Mouse (Mus musculus) heart, postnatal 0 days (tissue): ENCODE results near the gene Lcp2. TPM values are rescaled to one million over a fixed set of nuclear protein-coding genes. Genes with fewer than 3 reads are reported as not detected.
A peak's percentile ranks its signal among the peaks of the same experiment; 100 is the strongest.

Experiments
- ATAC-seq: fragments of 200-750 bp; cut with Nextera tagmentation; 2 replicates; pipeline ENCODE4 v1.8.0; 2017; ENCODE audit warnings: low read depth, moderate number of reproducible peaks, moderate library complexity; ENCODE audit not compliant: insufficient read depth
- DNase-seq: peaks from one replicate; pipeline ENCODE4 v3.0.0-alpha.2; 2016; ENCODE audit warnings: low spot score
- H3K27ac ChIP-seq: fragments of 300-500 bp; sonication (generic); 2 replicates; pipeline ENCODE4 v1.5.1; 2014; ENCODE audit warnings: low read depth, mild to moderate bottlenecking
- H3K27me3 ChIP-seq: fragments of 300-500 bp; sonication (generic); 2 replicates; pipeline ENCODE4 v1.6.1; 2014; ENCODE audit warnings: low read length, mixed read lengths; ENCODE audit not compliant: control insufficient read depth, insufficient read depth
- H3K36me3 ChIP-seq: fragments of 300-500 bp; sonication (generic); replicated peaks from 2 replicates; pipeline ENCODE4 v1.6.1; 2014; ENCODE audit warnings: low read length, mixed read lengths; ENCODE audit not compliant: control insufficient read depth, insufficient read depth
- H3K4me1 ChIP-seq: fragments of 300-500 bp; sonication (generic); 2 replicates; pipeline ENCODE4 v1.6.1; 2014; ENCODE audit warnings: antibody characterized with exemption; ENCODE audit not compliant: control insufficient read depth, insufficient read depth
- H3K4me2 ChIP-seq: fragments of 300-500 bp; sonication (generic); 2 replicates; pipeline ENCODE4 v1.6.1; 2014; ENCODE audit warnings: low read depth, mild to moderate bottlenecking, low read length, moderate library complexity
- H3K4me3 ChIP-seq: fragments of 300-500 bp; sonication (generic); 2 replicates; pipeline ENCODE4 v1.5.1; 2014; ENCODE audit warnings: low read depth, low read length
- H3K9ac ChIP-seq: fragments of 300-500 bp; sonication (generic); replicated peaks from 2 replicates; pipeline ENCODE4 v1.6.1; 2014; ENCODE audit warnings: low read depth, low read length, mixed read lengths
- H3K9me3 ChIP-seq: fragments of 300-500 bp; sonication (generic); replicated peaks from 2 replicates; pipeline ENCODE4 v1.6.1; 2016; ENCODE audit warnings: low read length; ENCODE audit not compliant: control insufficient read depth
- CTCF ChIP-seq: IDR thresholded peaks from 2 replicates; pipeline ENCODE4 v1.5.1; 2016; ENCODE audit warnings: antibody characterized with exemption, control low read depth, low read depth
- EP300 ChIP-seq: IDR thresholded peaks from 2 replicates; pipeline ENCODE4 v1.6.1; 2016; ENCODE audit warnings: antibody characterized with exemption, low read depth
- WGBS: fragments of 180-500 bp; shearing (Covaris S2); extraction: QIAGEN DNeasy Blood & Tissue Kit; methylation state at CpG from one replicate; pipeline ENCODE4 v1.1.7; 2014; 5-methylcytosine and 5-hydroxymethylcytosine counted together
- polyA plus RNA-seq: library from polyadenylated mRNA; unstranded; fragments of >200 nt; fragmentation: Nextera tagmentation; extraction: Ambion mirVana; gene quantifications from 2 replicates; pipeline ENCODE4 v1.2.1, GENCODE M21; 2015
- total RNA-seq: library from RNA; depleted of rRNA; stranded (reverse); fragments of >200 nt; gene quantifications from 2 replicates; pipeline ENCODE4 v1.2.3, GENCODE M21; 2014; ENCODE audit warnings: low replicate concordance

Lcp2 gene
- total and polyA plus RNA-seq, 2 experiments from 2014 or later, result 0.08 to 0.63 TPM

DNA sequence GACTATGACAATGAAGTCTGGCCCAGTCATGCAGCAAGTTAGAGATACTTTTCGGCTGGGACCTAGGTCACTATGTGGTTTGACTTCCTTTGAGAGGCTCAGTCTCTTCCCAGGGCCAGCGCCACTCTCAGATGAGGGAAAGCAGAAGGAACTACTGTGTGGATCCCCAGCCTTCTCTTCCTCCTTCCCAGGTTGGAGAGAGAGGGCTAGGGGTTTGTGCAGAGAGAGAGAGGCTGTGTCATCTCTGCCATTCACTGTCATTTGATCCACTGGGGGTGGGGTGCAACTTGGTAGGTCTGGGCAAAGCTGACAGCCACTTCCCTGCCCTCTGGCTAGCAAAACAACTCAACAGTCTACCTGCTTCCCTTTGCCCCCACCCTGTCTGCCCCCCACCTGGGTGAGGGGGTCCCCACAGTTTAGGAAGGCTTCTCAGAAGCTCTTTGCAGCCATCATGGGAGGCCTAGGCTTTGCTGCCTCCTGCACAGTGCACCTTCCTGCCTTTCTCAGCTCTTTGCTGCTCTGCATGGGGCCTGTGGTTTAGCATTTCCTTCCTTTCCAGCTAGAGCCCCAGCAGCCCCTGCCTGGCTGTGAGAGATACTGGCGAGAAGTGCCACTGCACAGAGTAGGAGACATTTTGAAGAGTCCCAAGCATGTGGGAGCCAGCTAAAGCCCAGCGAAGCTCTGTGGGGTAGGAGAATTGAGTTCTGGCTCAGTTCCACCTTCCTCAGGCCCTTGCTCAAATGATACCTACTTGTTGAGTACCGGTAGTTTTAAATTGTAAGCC is 17.2 kb downstream of the Lcp2 start:
- Histone ChIP-seq H3K4me2 (no peak overlapping the region), H3K27ac (peak overlapping the region; percentile 37; the same call in 1 of the 2 replicates), H3K27me3 (no peaks in the 10 kb centered on the region), H3K9ac (no peak overlapping the region), H3K4me1 (no peaks in the 10 kb centered on the region), H3K9me3 (no peaks in the 10 kb centered on the region), H3K36me3 (no peaks in the 10 kb centered on the region), H3K4me3 (no peak overlapping the region)
- no peak for TF ChIP-seq CTCF
- TF ChIP-seq EP300, result no peak
- no peak for ATAC-seq
- DNase-seq, result no peak
- WGBS, result 44% methylated on average over 5 of the region's 5 CpGs

DNA sequence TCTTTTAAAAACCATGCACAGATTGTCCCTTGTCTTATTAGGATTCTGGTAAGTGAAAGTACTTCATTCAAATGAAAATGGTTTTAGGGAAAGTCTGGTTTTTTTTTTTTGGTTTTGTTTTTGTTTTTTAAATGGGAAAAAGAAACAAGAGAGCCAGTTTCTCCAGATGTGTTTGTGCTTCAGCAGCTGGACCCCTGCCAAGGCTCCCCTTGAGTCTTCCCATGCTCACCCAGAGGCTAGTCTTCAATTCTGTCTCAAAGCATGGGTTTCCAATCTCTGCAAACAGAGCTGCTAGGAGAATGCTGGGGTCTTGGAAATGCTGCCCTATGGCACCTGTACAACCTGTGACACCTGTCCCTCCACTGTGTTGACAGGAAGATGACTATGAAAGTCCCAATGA is 23.9 kb downstream of the Lcp2 start:
- no peaks in the 10 kb centered on the region for H3K36me3 ChIP-seq
- DNase-seq (no peak), ATAC-seq (no peak)
- H3K4me2 ChIP-seq, result no peak overlapping the region
- 0 out of 2 replicates have a peak, but pooled peaks cover 3% of the 10 kb centered on the region for H3K27me3 ChIP-seq
- no peak overlapping the region for H3K9ac ChIP-seq
- H3K9me3 ChIP-seq, result no peaks in the 10 kb centered on the region
- no peaks in the 10 kb centered on the region for H3K4me1 ChIP-seq
- H3K4me3 ChIP-seq, result no peak overlapping the region
- no peak overlapping the region for H3K27ac ChIP-seq
- no peak for TF ChIP-seq CTCF
- TF ChIP-seq EP300, result no peak

DNA sequence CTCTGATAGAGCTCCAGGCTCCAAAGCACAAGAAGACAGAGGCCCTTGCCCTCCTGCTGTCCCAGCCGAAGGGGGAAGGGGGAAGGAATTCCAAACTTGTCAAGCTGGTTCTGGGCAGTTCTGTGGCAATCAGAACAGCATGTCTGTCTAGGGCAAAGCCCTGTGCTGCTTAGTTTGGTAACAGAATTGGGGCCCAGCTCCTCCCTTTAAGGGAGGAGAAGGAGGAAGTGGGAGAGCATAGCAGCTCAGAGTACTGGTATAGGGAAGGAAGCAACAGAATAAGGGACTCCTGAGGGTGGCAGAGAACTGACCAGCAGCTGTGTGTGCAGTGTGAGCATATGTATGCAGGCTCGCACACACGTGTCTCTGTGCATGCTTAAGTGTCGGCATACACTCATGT is 25.6 kb downstream of the Lcp2 start:
- Histone ChIP-seq H3K9ac (no peak overlapping the region), H3K27ac (no peak overlapping the region), H3K36me3 (no peaks in the 10 kb centered on the region), H3K27me3 (0 out of 2 replicates have a peak, but pooled peaks cover 3% of the 10 kb centered on the region), H3K4me2 (no peak overlapping the region), H3K4me3 (no peak overlapping the region), H3K9me3 (no peaks in the 10 kb centered on the region), H3K4me1 (no peaks in the 10 kb centered on the region)
- TF ChIP-seq EP300 (no peak), CTCF (no peak)
- DNase-seq (no peak), ATAC-seq (no peak)
- WGBS, result 52% methylated on average over 4 of the region's 4 CpGs

DNA sequence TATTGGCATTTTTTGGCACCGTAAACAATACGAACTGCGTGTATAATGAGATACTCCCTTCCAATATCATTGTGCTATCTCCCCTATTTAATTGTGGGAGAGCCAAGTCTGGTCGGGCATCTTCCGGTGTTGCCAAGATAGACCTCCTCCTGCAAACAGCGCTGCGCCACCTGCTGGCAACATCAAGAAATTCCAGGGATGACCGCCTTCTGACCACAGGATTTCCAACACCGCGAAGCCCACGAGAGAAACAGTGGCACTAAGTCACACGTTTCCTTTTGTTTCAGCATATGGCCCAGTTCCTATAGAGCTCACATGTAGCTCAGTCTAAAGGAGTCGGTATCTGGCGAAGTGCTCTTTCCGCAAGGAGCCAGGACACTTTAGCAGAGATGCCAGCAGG is 27.1 kb downstream of the Lcp2 start:
- Histone ChIP-seq H3K9ac (no peak overlapping the region), H3K9me3 (no peaks in the 10 kb centered on the region), H3K4me2 (no peak overlapping the region), H3K27ac (no peak overlapping the region), H3K4me1 (no peaks in the 10 kb centered on the region), H3K27me3 (0 out of 2 replicates have a peak, but pooled peaks cover 3% of the 10 kb centered on the region), H3K36me3 (no peaks in the 10 kb centered on the region), H3K4me3 (no peak overlapping the region)
- ATAC-seq, result no peak; the same call in 1 of the 2 replicates
- TF ChIP-seq EP300 (no peak), CTCF (peak; percentile 80)
- 10% methylated on average over 15 of the region's 15 CpGs for WGBS
- peak; percentile 40 for DNase-seq

DNA sequence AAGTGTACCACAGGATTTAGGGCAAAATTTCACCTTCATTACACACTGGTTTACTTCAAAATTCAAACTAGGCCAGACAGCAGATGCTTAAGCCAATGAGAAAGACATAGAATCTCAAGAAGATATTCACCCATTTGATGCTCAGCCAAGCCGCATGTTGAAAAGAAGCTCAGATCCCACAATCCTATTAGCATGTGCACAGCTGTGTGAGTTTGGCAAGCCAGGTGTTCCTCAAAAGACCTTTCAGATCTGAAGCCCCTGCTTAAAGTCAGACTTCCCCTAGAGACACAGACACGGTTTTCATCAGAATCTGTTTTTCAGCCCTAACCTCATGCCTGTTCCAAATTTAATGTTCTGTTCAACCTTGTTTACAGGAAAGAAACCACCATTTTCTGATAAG is 31.1 kb downstream of the Lcp2 start:
- Histone ChIP-seq H3K9ac (no peak overlapping the region), H3K4me3 (no peak overlapping the region), H3K4me2 (no peak overlapping the region), H3K4me1 (no peaks in the 10 kb centered on the region), H3K36me3 (no peaks in the 10 kb centered on the region), H3K9me3 (no peaks in the 10 kb centered on the region), H3K27me3 (0 out of 2 replicates have a peak, but pooled peaks cover 3% of the 10 kb centered on the region), H3K27ac (peak overlapping the region; percentile 59; the same call in 1 of the 2 replicates)
- TF ChIP-seq EP300 (no peak), CTCF (no peak)
- ATAC-seq, result no peak
- WGBS, result 75% methylated on average over 2 of the region's 2 CpGs
- no peak for DNase-seq

DNA sequence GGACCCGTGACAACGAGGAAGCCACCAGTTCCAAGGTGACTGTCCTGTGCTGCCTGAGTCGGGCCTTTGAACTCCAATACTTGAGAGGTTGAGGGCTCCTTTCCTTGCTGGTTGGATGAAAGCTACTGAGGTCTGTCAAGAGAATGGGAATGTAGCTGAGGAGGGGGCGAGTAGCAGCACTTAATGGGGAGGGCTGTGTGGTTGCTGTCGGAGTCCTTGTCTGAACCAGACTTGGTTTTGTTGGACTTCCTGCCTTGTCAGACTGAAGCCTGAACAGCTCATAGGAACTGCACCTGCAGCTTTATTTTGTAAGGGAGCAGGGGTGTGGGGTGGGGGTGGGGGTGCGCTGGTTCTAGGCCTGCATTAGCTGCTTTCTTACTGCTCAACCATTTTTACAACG is 31.9 kb downstream of the Lcp2 start:
- Histone ChIP-seq H3K4me1 (no peaks in the 10 kb centered on the region), H3K9me3 (no peaks in the 10 kb centered on the region), H3K9ac (no peak overlapping the region), H3K36me3 (no peaks in the 10 kb centered on the region), H3K4me3 (no peak overlapping the region), H3K27me3 (0 out of 2 replicates have a peak, but pooled peaks cover 3% of the 10 kb centered on the region), H3K27ac (peak overlapping the region; percentile 59; the same call in 1 of the 2 replicates), H3K4me2 (no peak overlapping the region)
- ATAC-seq, result no peak
- no peak for TF ChIP-seq EP300
- TF ChIP-seq CTCF, result no peak
- WGBS, result 72% methylated on average over 7 of the region's 7 CpGs
- DNase-seq, result no peak
